Mouse (Mus musculus): ENCODE results near the gene Mgarp. TPM values are rescaled to one million over a fixed set of nuclear protein-coding genes. Genes with fewer than 3 reads are reported as not detected.
"Not testable (repeated sequence)": the region's sequence is repeated elsewhere in the genome, so short reads cannot be mapped to it uniquely, and the experiment has no call there.

The Mgarp gene
- polyA plus RNA-seq, 1 experiment from 2014 or later = 7.5 TPM

GRCm38 (mm10) chr3:51393018-51393417 is 3.5 kb downstream of the Mgarp start:
- WGBS = 95% methylated on average over 3 of the region's 3 CpGs
- not testable (repeated sequence) for H3K9me3 ChIP-seq; DNase-seq (ENCODE audit: low spot score); H3K36me3 ChIP-seq; H3K4me3 ChIP-seq; H3K27ac ChIP-seq
- Histone ChIP-seq H3K4me1 (replicated peaks) (peaks cover 24% of the 10 kb centered on the region), H3K27me3 (ENCODE audit: insufficient read depth, poor library complexity, severe bottlenecking) (peaks cover 47% of the 10 kb centered on the region)

GRCm38 (mm10) chr3:51391591-51391990 is 4.9 kb downstream of the Mgarp start:
- Histone ChIP-seq H3K36me3 (no peaks in the 10 kb centered on the region), H3K27me3 (ENCODE audit: insufficient read depth, poor library complexity, severe bottlenecking) (peaks cover 43% of the 10 kb centered on the region), H3K4me3 (no peak overlapping the region), H3K9me3 (no peaks in the 10 kb centered on the region), H3K27ac (no peak overlapping the region), H3K4me1 (replicated peaks) (peaks cover 22% of the 10 kb centered on the region)
- 96% methylated on average over 5 of the region's 5 CpGs for WGBS
- DNase-seq (ENCODE audit: low spot score) = no peak

GRCm38 (mm10) chr3:51391095-51391494 is 5.4 kb downstream of the Mgarp start:
- Histone ChIP-seq H3K36me3 (no peaks in the 10 kb centered on the region), H3K27me3 (ENCODE audit: insufficient read depth, poor library complexity, severe bottlenecking) (peaks cover 39% of the 10 kb centered on the region), H3K9me3 (no peaks in the 10 kb centered on the region), H3K4me1 (replicated peaks) (peaks cover 17% of the 10 kb centered on the region), H3K4me3 (no peak overlapping the region), H3K27ac (no peak overlapping the region)
- no peak for DNase-seq (ENCODE audit: low spot score)
- WGBS = 90% methylated on average over 5 of the region's 5 CpGs

- H3K4me1 ChIP-seq (replicated peaks) = peaks cover 13% of the 10 kb centered on the region
- no peak for DNase-seq (ENCODE audit: low spot score)
Observed at GRCm38 (mm10) chr3:51388904-51389303, 7.6 kb downstream of the Mgarp start.

GRCm38 (mm10) chr3:51387868-51388381 is 8.6 kb downstream of the Mgarp start:
- Histone ChIP-seq H3K4me1 (replicated peaks) (peaks cover 13% of the 10 kb centered on the region), H3K27ac (no peak overlapping the region), H3K9me3 (no peaks in the 10 kb centered on the region), H3K36me3 (no peaks in the 10 kb centered on the region), H3K27me3 (ENCODE audit: insufficient read depth, poor library complexity, severe bottlenecking) (peaks cover 25% of the 10 kb centered on the region), H3K4me3 (no peak overlapping the region)
- no peak for DNase-seq (ENCODE audit: low spot score)
- 55% methylated on average over 8 of the region's 8 CpGs for WGBS

More at GRCm38 (mm10) chr3:51388904-51389303, 7.6 kb downstream of the Mgarp start:
- peaks cover 25% of the 10 kb centered on the region for H3K27me3 ChIP-seq (ENCODE audit: insufficient read depth, poor library complexity, severe bottlenecking)
- no peaks in the 10 kb centered on the region for H3K9me3 ChIP-seq
- H3K27ac ChIP-seq = peak overlapping the region; percentile 59; the same call in 1 of the 2 replicates
- 4% methylated on average over 13 of the region's 13 CpGs for WGBS
- no peaks in the 10 kb centered on the region for H3K36me3 ChIP-seq
- peak overlapping the region; percentile 39 for H3K4me3 ChIP-seq

GRCm38 (mm10) chr3:51387134-51387451 is 9.4 kb downstream of the Mgarp start:
- H3K27ac ChIP-seq = no peak overlapping the region
- H3K4me3 ChIP-seq = no peak overlapping the region
- H3K9me3 ChIP-seq = no peaks in the 10 kb centered on the region
- DNase-seq (ENCODE audit: low spot score) = no peak
- peaks cover 13% of the 10 kb centered on the region for H3K4me1 ChIP-seq (replicated peaks)
- 78% methylated on average over 3 of the region's 3 CpGs for WGBS
- H3K27me3 ChIP-seq (ENCODE audit: insufficient read depth, poor library complexity, severe bottlenecking) = peaks cover 25% of the 10 kb centered on the region
- H3K36me3 ChIP-seq = no peaks in the 10 kb centered on the region

- DNase-seq (ENCODE audit: low spot score) = no peak
- WGBS = 48% methylated on average over 12 of the region's 12 CpGs
Observed at GRCm38 (mm10) chr3:51386441-51387133, 10.0 kb downstream of the Mgarp start.

GRCm38 (mm10) chr3:51383409-51383808 is 13.1 kb downstream of the Mgarp start:
- DNase-seq (ENCODE audit: low spot score) = no peak
- 63% methylated on average over 12 of the region's 12 CpGs for WGBS
- Histone ChIP-seq H3K36me3 (no peaks in the 10 kb centered on the region), H3K27me3 (ENCODE audit: insufficient read depth, poor library complexity, severe bottlenecking) (peaks cover 14% of the 10 kb centered on the region), H3K4me1 (replicated peaks) (peaks cover 6% of the 10 kb centered on the region), H3K4me3 (no peak overlapping the region), H3K9me3 (no peaks in the 10 kb centered on the region), H3K27ac (no peak overlapping the region)

More at GRCm38 (mm10) chr3:51386441-51387133, 10.0 kb downstream of the Mgarp start:
- no peak overlapping the region for H3K27ac ChIP-seq
- no peaks in the 10 kb centered on the region for H3K36me3 ChIP-seq
- H3K4me1 ChIP-seq (replicated peaks) = peaks cover 13% of the 10 kb centered on the region
- peaks cover 25% of the 10 kb centered on the region for H3K27me3 ChIP-seq (ENCODE audit: insufficient read depth, poor library complexity, severe bottlenecking)
- H3K9me3 ChIP-seq = no peaks in the 10 kb centered on the region
- H3K4me3 ChIP-seq = no peak overlapping the region

- Histone ChIP-seq H3K27me3 (ENCODE audit: insufficient read depth, poor library complexity, severe bottlenecking) (no peaks in the 10 kb centered on the region), H3K4me3 (no peak overlapping the region), H3K4me1 (replicated peaks) (peaks cover 5% of the 10 kb centered on the region; the same call in 1 of the 2 replicates), H3K36me3 (no peaks in the 10 kb centered on the region), H3K27ac (no peak overlapping the region), H3K9me3 (no peaks in the 10 kb centered on the region)
- WGBS = 81% methylated on average over 4 of the region's 5 CpGs
- no peak for DNase-seq (ENCODE audit: low spot score)
Observed at GRCm38 (mm10) chr3:51380660-51381014, 15.9 kb downstream of the Mgarp start.

GRCm38 (mm10) chr3:51379786-51380659 is 16.5 kb downstream of the Mgarp start:
- H3K9me3 ChIP-seq = no peaks in the 10 kb centered on the region
- H3K27me3 ChIP-seq (ENCODE audit: insufficient read depth, poor library complexity, severe bottlenecking) = no peaks in the 10 kb centered on the region
- no peak for DNase-seq (ENCODE audit: low spot score)
- H3K4me1 ChIP-seq (replicated peaks) = peaks cover 5% of the 10 kb centered on the region; the same call in 1 of the 2 replicates
- no peak overlapping the region for H3K4me3 ChIP-seq
- no peak overlapping the region for H3K27ac ChIP-seq
- no peaks in the 10 kb centered on the region for H3K36me3 ChIP-seq
- 79% methylated on average over 5 of the region's 5 CpGs for WGBS

- H3K27ac ChIP-seq = peak overlapping the region; percentile 53; the same call in 1 of the 2 replicates
- H3K4me3 ChIP-seq = peak overlapping the region; percentile 37
Observed at GRCm38 (mm10) chr3:51378665-51378946, 17.9 kb downstream of the Mgarp start.

GRCm38 (mm10) chr3:51377878-51378664 is 18.5 kb downstream of the Mgarp start:
- 52% methylated on average over 31 of the region's 31 CpGs for WGBS
- H3K4me3 ChIP-seq = peak overlapping the region; percentile 37
- H3K27ac ChIP-seq = peak overlapping the region; percentile 53; the same call in 1 of the 2 replicates
- DNase-seq (ENCODE audit: low spot score) = no peak
- no peaks in the 10 kb centered on the region for H3K36me3 ChIP-seq
- H3K9me3 ChIP-seq = no peaks in the 10 kb centered on the region
- H3K4me1 ChIP-seq (replicated peaks) = peaks cover 5% of the 10 kb centered on the region; the same call in 1 of the 2 replicates
- no peaks in the 10 kb centered on the region for H3K27me3 ChIP-seq (ENCODE audit: insufficient read depth, poor library complexity, severe bottlenecking)

More at GRCm38 (mm10) chr3:51378665-51378946, 17.9 kb downstream of the Mgarp start:
- Histone ChIP-seq H3K27me3 (ENCODE audit: insufficient read depth, poor library complexity, severe bottlenecking) (no peaks in the 10 kb centered on the region), H3K9me3 (no peaks in the 10 kb centered on the region), H3K4me1 (replicated peaks) (peaks cover 5% of the 10 kb centered on the region; the same call in 1 of the 2 replicates), H3K36me3 (no peaks in the 10 kb centered on the region)
- DNase-seq (ENCODE audit: low spot score) = no peak
- WGBS = 86% methylated on average over 3 of the region's 3 CpGs

Data from hindbrain, embryonic 10.5 days (tissue).